Mouse (Mus musculus) lung, adult 2 months (tissue): ENCODE data around the gene Adamts8. TPM values are rescaled to one million over a fixed set of nuclear protein-coding genes. Genes with fewer than 3 reads are reported as not detected.
A peak's percentile ranks its signal among the peaks of the same experiment; 100 is the strongest.

Experiments used
- DNase-seq: peaks from one replicate; pipeline ENCODE4 v3.0.0; 2022
- H3K4me1 ChIP-seq: fragments of 200-500 bp; 2 replicates; pipeline ENCODE4 v1.6.1; 2011; ENCODE audit warnings: low read length; ENCODE audit not compliant: control insufficient read depth, insufficient read depth
- H3K4me3 ChIP-seq: fragments of 200-500 bp; replicated peaks from 2 replicates; pipeline ENCODE3; 2011; ENCODE audit warnings: low read depth, mild to moderate bottlenecking, control low read depth, low read length; ENCODE audit errors: extremely low read depth
- CTCF ChIP-seq: fragments of 200-500 bp; IDR thresholded peaks from 2 replicates; pipeline ENCODE4 v1.5.1; 2011; ENCODE audit warnings: mild to moderate bottlenecking, low read length, control low read depth; ENCODE audit not compliant: insufficient read depth
- POLR2A ChIP-seq: fragments of 200-500 bp; IDR thresholded peaks from 2 replicates; pipeline ENCODE4 v1.6.1; 2011; ENCODE audit warnings: low read depth, mild to moderate bottlenecking, control low read depth, low read length, borderline replicate concordance; ENCODE audit errors: extremely low read depth
- WGBS: fragments of 180-500 bp; shearing (Covaris S2); methylation state at CpG from one replicate; pipeline ENCODE4 v1.1.7; 2018; 5-methylcytosine and 5-hydroxymethylcytosine counted together
- polyA plus RNA-seq: library from polyadenylated mRNA; depleted of rRNA; stranded (reverse); fragments of >200 nt; gene quantifications from 2 replicates; pipeline ENCODE4 v1.2.3, GENCODE M21; 2012

The Adamts8 gene
- polyA plus RNA-seq, 1 experiment = 8.6 TPM

DNA sequence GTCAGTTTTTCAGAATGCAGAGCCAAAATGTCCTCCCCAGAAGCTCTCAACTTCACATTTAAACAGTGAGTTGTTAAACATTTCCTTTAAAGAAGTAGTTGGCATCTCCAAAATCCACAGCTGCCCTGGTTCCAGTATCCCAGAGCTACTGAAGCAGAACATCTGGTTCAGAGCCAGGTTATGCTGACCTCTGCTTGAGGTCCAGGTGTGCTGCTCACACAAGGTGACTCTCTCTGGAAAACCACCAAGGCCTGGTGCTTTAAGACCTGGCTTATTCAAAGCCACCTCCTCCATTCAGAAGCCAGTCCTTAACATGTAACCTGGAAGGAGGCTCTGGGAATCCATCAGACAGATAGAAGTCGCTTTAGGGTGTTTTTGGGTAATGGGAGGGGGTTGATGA is 2.9 kb downstream of the Adamts8 start:
- Histone ChIP-seq H3K4me3 (no peak overlapping the region), H3K4me1 (peaks cover 2% of the 10 kb centered on the region; the same call in 1 of the 2 replicates)
- WGBS = 41% methylated on average over 1 of the region's 1 CpGs
- DNase-seq = no peak
- TF ChIP-seq CTCF (no peak), POLR2A (no peak)

DNA sequence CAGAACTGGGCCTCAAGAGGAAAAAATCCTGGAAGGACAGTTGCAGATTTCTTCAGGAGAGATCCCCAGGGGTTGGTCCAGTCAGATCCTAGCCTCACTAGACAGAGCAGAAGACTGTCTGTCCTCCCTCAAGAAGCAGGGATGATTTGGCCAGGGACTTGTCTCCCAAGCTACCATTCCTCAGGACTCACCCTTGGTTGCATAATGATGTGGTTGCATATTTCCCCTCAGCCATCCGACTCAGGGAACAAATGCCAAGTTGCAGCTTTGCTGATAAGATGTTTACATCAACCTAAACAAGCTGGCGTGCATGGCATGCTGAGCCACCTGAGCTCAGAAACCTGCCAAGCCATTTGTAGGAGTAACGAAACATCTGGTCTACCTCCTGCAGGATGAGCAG is 7.1 kb downstream of the Adamts8 start:
- no peak for DNase-seq

DNA sequence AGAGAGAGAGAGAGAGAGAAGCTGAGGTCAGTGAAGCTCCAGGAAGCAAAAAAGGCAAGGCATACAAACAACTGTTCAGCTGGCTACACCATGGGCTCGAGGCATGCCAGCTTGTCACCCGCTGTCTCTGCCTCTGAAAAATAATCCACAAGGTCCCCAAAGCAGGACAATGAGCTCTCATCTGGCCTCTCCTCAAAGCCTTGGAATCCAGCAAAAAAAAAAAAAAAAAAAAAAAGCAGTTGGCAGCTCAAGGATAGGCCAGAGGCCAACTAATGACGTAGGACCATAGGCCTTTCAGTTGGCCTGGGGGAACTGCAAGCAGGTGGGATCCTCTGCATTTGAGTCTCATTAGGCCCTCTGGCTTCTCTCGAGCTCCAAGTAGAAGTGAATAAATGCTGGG is 7.6 kb downstream of the Adamts8 start:
- TF ChIP-seq CTCF (no peak), POLR2A (no peak)
- H3K4me3 ChIP-seq = no peak overlapping the region
- DNase-seq = no peak
- peaks cover 3% of the 10 kb centered on the region; the same call in 1 of the 2 replicates for H3K4me1 ChIP-seq
- 52% methylated on average over 4 of the region's 4 CpGs for WGBS

More for the DNA sequence above, 7.1 kb downstream of the Adamts8 start:
- Histone ChIP-seq H3K4me1 (peaks cover 3% of the 10 kb centered on the region; the same call in 1 of the 2 replicates), H3K4me3 (no peak overlapping the region)
- WGBS = 50% methylated on average over 3 of the region's 3 CpGs
- TF ChIP-seq POLR2A (no peak), CTCF (no peak)

DNA sequence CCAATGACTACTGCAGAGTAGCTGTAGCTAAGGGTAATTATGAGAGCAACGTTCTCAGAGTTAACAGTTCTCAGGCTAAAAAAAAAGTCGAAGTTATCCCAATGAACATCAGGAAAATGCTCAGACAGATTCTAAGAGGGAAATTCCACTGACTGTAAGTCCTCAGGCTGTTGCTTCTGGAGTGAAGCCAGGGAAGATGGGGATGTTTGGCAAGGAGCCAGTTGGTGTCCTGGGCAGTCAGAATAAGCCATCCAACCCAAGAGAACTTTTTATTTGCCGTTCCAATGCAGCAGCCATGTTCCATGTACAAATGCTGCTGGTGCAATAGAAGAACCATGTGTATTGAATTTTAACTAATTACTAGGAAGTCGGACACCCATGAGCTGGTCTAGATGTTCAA is 8.2 kb downstream of the Adamts8 start:
- TF ChIP-seq CTCF (no peak), POLR2A (no peak)
- no peak for DNase-seq
- 54% methylated on average over 4 of the region's 4 CpGs for WGBS
- Histone ChIP-seq H3K4me3 (no peak overlapping the region), H3K4me1 (peaks cover 3% of the 10 kb centered on the region; the same call in 1 of the 2 replicates)

DNA sequence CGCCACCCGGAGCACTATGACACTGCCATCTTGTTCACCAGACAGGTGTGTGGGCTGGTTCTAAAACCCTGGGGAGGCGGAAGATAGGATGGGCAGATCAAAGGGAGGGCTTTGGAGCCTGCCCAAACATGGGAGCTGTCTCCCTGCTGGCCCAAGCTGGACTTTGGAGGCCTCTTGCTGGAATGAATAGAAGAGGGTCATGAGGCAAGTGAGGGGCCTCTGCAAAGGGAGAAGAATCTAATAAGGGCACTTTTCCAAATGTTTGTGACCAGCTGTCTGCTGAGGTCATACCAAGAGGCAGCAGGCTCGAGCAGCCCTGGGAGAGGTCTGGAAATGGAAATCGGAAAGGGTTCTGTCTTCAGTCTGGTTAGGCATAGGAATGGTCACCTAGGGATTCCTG is 9.1 kb downstream of the Adamts8 start:
- no peak for DNase-seq
- peaks cover 3% of the 10 kb centered on the region; the same call in 1 of the 2 replicates for H3K4me1 ChIP-seq

DNA sequence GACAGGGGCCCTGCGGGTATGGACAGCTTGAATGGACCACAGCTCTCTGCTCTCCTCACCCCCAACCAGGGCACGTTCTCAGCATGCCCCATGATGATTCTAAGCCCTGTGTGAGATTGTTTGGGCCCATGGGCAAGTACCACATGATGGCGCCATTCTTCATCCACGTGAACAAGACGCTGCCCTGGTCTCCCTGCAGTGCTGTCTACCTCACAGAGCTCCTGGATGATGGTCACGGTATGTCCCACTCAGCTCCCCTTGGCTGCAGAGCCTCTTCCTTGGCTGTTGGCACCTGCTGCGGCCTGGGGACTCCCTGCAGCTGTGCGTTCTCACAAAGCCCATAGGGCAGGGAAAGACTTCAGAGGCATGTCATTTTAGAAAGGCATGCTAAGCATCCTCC is 10.9 kb downstream of the Adamts8 start:
- Histone ChIP-seq H3K4me3 (no peak overlapping the region), H3K4me1 (peaks cover 3% of the 10 kb centered on the region; the same call in 1 of the 2 replicates)
- TF ChIP-seq CTCF (peak; percentile 41; the same call in 1 of the 2 replicates), POLR2A (no peak)
- no peak for DNase-seq
- WGBS = 54% methylated on average over 8 of the region's 8 CpGs

More for the DNA sequence above, 9.1 kb downstream of the Adamts8 start:
- H3K4me3 ChIP-seq = no peak overlapping the region
- no peak for TF ChIP-seq CTCF
- no peak for TF ChIP-seq POLR2A
- WGBS = 73% methylated on average over 5 of the region's 5 CpGs

DNA sequence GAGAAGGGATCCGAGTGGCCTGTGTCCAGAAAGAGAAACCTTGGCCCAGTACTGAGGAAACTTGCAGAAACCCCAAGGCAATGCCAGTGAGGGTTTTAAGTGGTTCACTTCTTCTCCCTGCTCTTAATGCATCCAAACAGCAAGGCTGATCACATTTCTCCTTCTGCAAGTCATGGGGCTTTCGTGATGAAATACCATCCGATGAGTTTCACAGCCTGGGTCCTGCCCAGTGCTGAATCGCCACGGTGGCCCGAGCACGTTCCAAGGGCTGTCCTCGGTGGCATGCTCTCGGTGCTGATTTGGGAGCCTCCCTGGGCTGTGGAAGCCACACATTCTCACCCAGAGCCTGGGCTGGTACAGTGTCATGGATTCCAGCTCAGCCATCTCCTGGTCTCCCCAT is 12.9 kb downstream of the Adamts8 start:
- no peak for DNase-seq
- 80% methylated on average over 9 of the region's 9 CpGs for WGBS
- H3K4me1 ChIP-seq = peaks cover 1% of the 10 kb centered on the region; the same call in 1 of the 2 replicates
- no peak overlapping the region for H3K4me3 ChIP-seq
- TF ChIP-seq CTCF (no peak), POLR2A (no peak)

DNA sequence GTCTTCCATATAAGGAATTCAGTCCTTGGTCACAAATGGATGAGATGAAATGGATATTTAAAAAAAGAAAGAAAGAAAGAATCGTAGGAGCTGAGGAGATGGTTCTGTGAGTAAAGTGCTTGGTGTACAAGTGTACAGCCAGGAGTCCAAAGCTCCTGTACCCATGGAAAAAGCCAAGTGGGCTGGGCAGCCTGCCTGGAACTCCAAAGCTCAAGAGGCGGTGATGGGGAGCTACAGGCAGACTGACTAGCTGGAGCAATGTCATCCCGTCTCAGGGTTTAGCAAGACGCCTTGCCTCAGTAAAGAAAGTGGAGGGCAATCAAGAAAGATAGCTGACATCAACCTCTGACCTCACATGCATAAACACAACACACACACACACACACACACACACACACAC is 21.4 kb downstream of the Adamts8 start:
- peak; percentile 40 for DNase-seq
- H3K4me3 ChIP-seq = no peak overlapping the region
- H3K4me1 ChIP-seq = peaks cover 2% of the 10 kb centered on the region; the same call in 1 of the 2 replicates
- WGBS = 59% methylated on average over 4 of the region's 4 CpGs
- TF ChIP-seq CTCF = no peak
- no peak for TF ChIP-seq POLR2A

DNA sequence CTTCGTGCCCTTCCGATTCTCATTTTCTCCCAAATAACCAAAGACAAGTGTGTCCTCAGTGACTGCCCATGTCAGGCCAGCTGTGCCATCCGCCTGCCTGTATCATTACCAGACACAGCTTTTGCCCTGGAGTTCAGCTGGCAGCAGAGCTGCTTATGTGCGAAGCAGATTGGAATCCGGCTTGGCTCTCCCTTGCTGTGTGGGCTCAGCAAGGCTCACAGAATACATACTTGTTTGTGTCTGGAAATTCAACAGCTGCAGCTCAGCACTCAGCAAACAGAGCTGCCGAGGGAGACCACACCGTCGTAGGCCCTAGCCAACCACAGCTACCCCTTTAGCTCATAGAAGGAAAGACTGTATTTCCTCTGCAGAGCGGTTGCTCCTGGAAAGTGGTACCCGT is 22.3 kb downstream of the Adamts8 start:
- no peak for TF ChIP-seq CTCF
- TF ChIP-seq POLR2A = no peak
- 48% methylated on average over 10 of the region's 10 CpGs for WGBS
- DNase-seq = no peak
- H3K4me3 ChIP-seq = no peak overlapping the region
- peaks cover 2% of the 10 kb centered on the region; the same call in 1 of the 2 replicates for H3K4me1 ChIP-seq

DNA sequence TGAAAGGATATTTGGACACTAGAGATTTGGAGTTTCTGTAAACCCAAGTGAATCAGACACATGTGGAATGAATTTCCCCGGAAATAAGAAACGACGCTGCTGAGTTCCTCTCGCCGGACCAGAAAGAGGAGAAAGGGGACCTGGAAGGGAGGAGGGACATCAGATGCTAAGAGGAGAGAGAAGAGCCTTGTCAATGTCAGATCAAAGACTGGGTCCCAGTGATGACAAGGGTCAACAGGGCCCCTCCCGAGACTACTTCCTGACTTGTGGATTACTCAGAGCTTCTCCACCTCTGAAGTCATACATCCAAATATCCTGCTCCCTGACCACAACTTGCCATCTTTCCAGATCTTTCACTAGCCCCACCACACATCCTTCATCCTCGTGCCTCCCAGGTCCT is 24.5 kb downstream of the Adamts8 start:
- Histone ChIP-seq H3K4me3 (no peak overlapping the region), H3K4me1 (peaks cover 2% of the 10 kb centered on the region; the same call in 1 of the 2 replicates)
- no peak for DNase-seq
- TF ChIP-seq POLR2A (no peak), CTCF (no peak)
- WGBS = 21% methylated on average over 7 of the region's 7 CpGs

DNA sequence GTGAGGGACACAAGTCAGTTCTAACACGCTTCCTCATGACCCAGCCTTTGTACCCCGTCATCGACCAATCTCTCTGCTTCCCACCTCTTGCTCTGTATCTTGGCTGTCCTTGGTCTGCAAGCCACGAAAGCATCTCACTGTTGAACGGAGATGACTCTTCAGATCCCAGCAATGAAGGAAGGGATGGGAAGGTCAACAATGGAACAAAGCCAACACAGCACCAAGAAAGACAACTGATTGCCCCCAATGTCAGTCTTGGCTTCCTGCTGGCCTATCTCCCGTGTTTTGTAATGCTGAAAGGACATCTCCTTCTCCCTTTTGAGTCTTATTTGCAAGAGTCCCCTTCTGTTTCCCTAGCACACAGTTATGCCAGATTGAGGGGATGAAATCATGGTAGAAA is 25.8 kb downstream of the Adamts8 start:
- TF ChIP-seq CTCF (no peak), POLR2A (no peak)
- DNase-seq = no peak
- no peak overlapping the region for H3K4me3 ChIP-seq
- peaks cover 2% of the 10 kb centered on the region; the same call in 1 of the 2 replicates for H3K4me1 ChIP-seq
- WGBS = 72% methylated on average over 6 of the region's 6 CpGs
